Comparison of ENCODE assay signal across 19 mouse cellular contexts in the genomic region with DNA sequence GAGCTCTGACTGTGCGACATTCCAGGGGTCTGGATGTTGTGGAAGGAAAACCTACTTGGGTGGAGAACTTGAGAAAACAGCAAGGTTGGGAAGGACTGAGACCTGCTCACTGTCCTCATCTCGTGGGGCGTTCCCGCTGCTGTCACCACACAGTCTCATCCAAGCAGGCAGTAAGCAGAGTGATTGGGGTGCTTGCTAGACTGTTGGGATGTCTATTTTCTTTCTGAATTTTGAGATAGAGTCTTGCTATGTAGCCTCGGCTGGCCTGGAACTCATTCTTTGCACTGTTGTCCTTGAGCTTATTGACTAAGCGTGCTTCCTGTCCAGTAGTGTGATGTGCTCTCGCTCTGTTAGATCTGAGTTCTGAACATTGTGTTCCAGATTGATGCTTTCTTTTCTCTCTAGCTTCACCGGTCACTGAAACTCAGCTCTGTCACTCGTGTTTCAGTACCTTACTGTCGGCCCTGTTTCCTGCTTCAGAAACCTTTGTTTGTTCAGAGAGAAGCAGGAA. TPM values are rescaled to one million over a fixed set of nuclear protein-coding genes. Genes with fewer than 3 reads are reported as not detected.
DNase-seq lines count a peak whose midpoint lies in the region; ATAC-seq and TF ChIP-seq lines count a peak whose summit lies in the region.
"Had no signal": no experiment of that assay in that cellular context is flagged by ENCODE, and none has a peak within 500 bp of the region (broad histone marks: within the 10 kb centered on the region; RNA-seq: fewer than 3 reads in every experiment).

No protein-coding gene starts in this region.

- no peak for TF ChIP-seq CTCF in liver, adult 2 months (IDR thresholded peaks at IDR 0.05; ENCODE audit: low read depth, low read length)
- no peak for TF ChIP-seq CTCF in cortical plate, adult 2 months (IDR thresholded peaks at IDR 0.05; ENCODE audit: extremely low read depth, insufficient read depth, low read length)

- no peak overlapping the region for H3K4me2 ChIP-seq in embryonic facial prominence, embryonic 14.5 days (ENCODE audit: low read depth, low read length)
- H3K4me2 ChIP-seq: limb, embryonic 12.5 days had no signal

- no peak for ATAC-seq in embryonic facial prominence, embryonic 14.5 days (ENCODE audit: low read depth)
- ATAC-seq in activated CD4-positive, CD25-positive, alpha-beta regulatory T cell, adult 4 months: no peak
- ATAC-seq: lung, postnatal 0 days had no signal

- no peak overlapping the region for H3K4me3 ChIP-seq in liver, adult 2 months (ENCODE audit: insufficient read depth, low read depth, low read length)
- no peak overlapping the region for H3K4me3 ChIP-seq in cortical plate, adult 2 months (ENCODE audit: insufficient read depth, low read length)
- H3K4me3 ChIP-seq in embryonic facial prominence, embryonic 14.5 days (ENCODE audit: low read depth, low read length): no peak overlapping the region
- H3K4me3 ChIP-seq: forebrain, embryonic 10.5 days; limb, embryonic 12.5 days; megakaryocyte, embryonic 14.5 days had no signal

- H3K27ac ChIP-seq in liver, adult 2 months (replicated peaks; ENCODE audit: insufficient read depth, low read depth, low read length): peak overlapping the region; percentile 47
- peak overlapping the region; percentile 27; the same call in 1 of the 2 replicates for H3K27ac ChIP-seq in cortical plate, adult 2 months (ENCODE audit: insufficient read depth, low read length)
- 0 out of 2 replicates have a peak overlapping the region, but pooled peaks have one; percentile 16 for H3K27ac ChIP-seq in embryonic facial prominence, embryonic 14.5 days (replicated peaks; ENCODE audit: low read depth, low read length)
- H3K27ac ChIP-seq: forebrain, embryonic 10.5 days; limb, embryonic 12.5 days had no signal

- no peaks in the 10 kb centered on the region for H3K27me3 ChIP-seq in liver, adult 2 months (ENCODE audit: control insufficient read depth, insufficient read depth, low read length)
- H3K27me3 ChIP-seq in embryonic facial prominence, embryonic 14.5 days (replicated peaks; ENCODE audit: control insufficient read depth, insufficient read depth, low read length): no peaks in the 10 kb centered on the region
- H3K27me3 ChIP-seq: limb, embryonic 12.5 days; megakaryocyte, embryonic 14.5 days had no signal

- TF ChIP-seq POLR2A in liver, adult 2 months (IDR thresholded peaks at IDR 0.05; ENCODE audit: extremely low read depth, insufficient read depth, low read length): no peak
- no peak for TF ChIP-seq POLR2A in cortical plate, adult 2 months (IDR thresholded peaks at IDR 0.05; ENCODE audit: extremely low read depth, insufficient read depth, low read length)

- H3K9ac ChIP-seq in liver, adult 2 months (ENCODE audit: low read depth, low read length): no peak overlapping the region
- no peak overlapping the region for H3K9ac ChIP-seq in embryonic facial prominence, embryonic 14.5 days (ENCODE audit: low read depth, low read length)
- H3K9ac ChIP-seq: limb, embryonic 12.5 days had no signal

- H3K36me3 ChIP-seq in liver, adult 2 months (ENCODE audit: control insufficient read depth, insufficient read depth, low read length): peaks cover 7% of the 10 kb centered on the region; the same call in 1 of the 2 replicates
- H3K36me3 ChIP-seq in embryonic facial prominence, embryonic 14.5 days (ENCODE audit: control insufficient read depth, insufficient read depth, low read length): peaks cover 57% of the 10 kb centered on the region

- intact Hi-C loops in heart, postnatal 10 days (cut with DNase I): no loop called here

- peaks cover 18% of the 10 kb centered on the region; the same call in 1 of the 2 replicates for H3K79me2 ChIP-seq in liver, adult 2 months (ENCODE audit: control insufficient read depth, insufficient read depth, low read length)

- H3K9me3 ChIP-seq in embryonic facial prominence, embryonic 14.5 days (ENCODE audit: control insufficient read depth, low read length): no peaks in the 10 kb centered on the region
- H3K9me3 ChIP-seq: forebrain, embryonic 10.5 days; G1E; limb, embryonic 12.5 days; megakaryocyte, embryonic 14.5 days had no signal

- peak; percentile 35 for DNase-seq in heart, adult 8-10 months (ENCODE audit: low spot score)
- no peak for DNase-seq in heart, postnatal 10 days
- DNase-seq in liver, adult 2 months (ENCODE audit: extremely low read depth, low read depth, low spot score): peak; percentile 76
- DNase-seq in liver: no peak
- DNase-seq in embryonic facial prominence, embryonic 14.5 days (ENCODE audit: low spot score): no peak
- DNase-seq in cerebellum, adult 18-20 months: no peak
- DNase-seq: adrenal gland, postnatal 10 days; cerebellum, adult 8-10 months; embryo, embryonic 11 days; kidney, adult 2 months; right cerebral cortex, adult 18-20 months; thymus, postnatal 4 days had no signal

- WGBS in liver, adult 2 months: 45% methylated on average over 10 of the region's 10 CpGs
- WGBS in embryonic facial prominence, embryonic 14.5 days: 80% methylated on average over 10 of the region's 10 CpGs

- peaks cover 9% of the 10 kb centered on the region for H3K4me1 ChIP-seq in liver, adult 2 months (ENCODE audit: control insufficient read depth, insufficient read depth, low read length)
- peaks cover 18% of the 10 kb centered on the region for H3K4me1 ChIP-seq in cortical plate, adult 2 months (ENCODE audit: control insufficient read depth, insufficient read depth, low read length)
- no peaks in the 10 kb centered on the region for H3K4me1 ChIP-seq in embryonic facial prominence, embryonic 14.5 days (ENCODE audit: control insufficient read depth, insufficient read depth, low read length)
- H3K4me1 ChIP-seq: limb, embryonic 12.5 days had no signal

RNA-seq across cellular contexts. Expression of gene Fbxo42, which starts 28.7 kb away (rescaled TPM):
- 10 to 100 TPM in 2 of 4 experiments, 1 to 10 TPM in 2; 8.4 to 11.5 (median 10.0) TPM for total RNA-seq in heart, adult 8-10 months (2022)
- 10 to 100 TPM; 14.7 to 15.6 TPM for total RNA-seq in heart, postnatal 10 days (2021)
- total RNA-seq in liver, adult 2 months (2014; rRNA removed): 2.0 and 2.8 TPM in 2 replicates
- 4.6 and 6.3 TPM in 2 replicates for polyA plus RNA-seq in liver, adult 2 months (2012; rRNA removed)
- polyA plus RNA-seq in cortical plate, adult 2 months (2012; rRNA removed): 20.7 and 22.6 TPM in 2 replicates
- 22.7 and 24.9 TPM in 2 replicates for polyA plus RNA-seq in embryonic facial prominence, embryonic 14.5 days (2014; fragmentation: Nextera tagmentation; extraction: Ambion mirVana)
- 1 to 10 TPM; 5.0 to 7.3 TPM for polyA plus RNA-seq in activated CD4-positive, CD25-positive, alpha-beta regulatory T cell, adult 4 months (2017; shearing (Covaris generic))

RNA-seq across cellular contexts. Expression of gene Szrd1, which starts 36.8 kb away (rescaled TPM):
- 100 to 1,000 TPM in 2 of 4 experiments, 10 to 100 TPM in 2; 87.5 to 111 (median 98.0) TPM for total RNA-seq in heart, adult 8-10 months (2022)
- 100 to 1,000 TPM in 1 of 2 experiments, 10 to 100 TPM in 1; 92.4 to 108 TPM for total RNA-seq in heart, postnatal 10 days (2021)
- 26.6 and 39.5 TPM in 2 replicates for total RNA-seq in liver, adult 2 months (2014; rRNA removed)
- 43.6 and 46.8 TPM in 2 replicates for polyA plus RNA-seq in liver, adult 2 months (2012; rRNA removed)
- polyA plus RNA-seq in cortical plate, adult 2 months (2012; rRNA removed): 18.0 and 19.4 TPM in 2 replicates
- polyA plus RNA-seq in embryonic facial prominence, embryonic 14.5 days (2014; fragmentation: Nextera tagmentation; extraction: Ambion mirVana): 38.7 and 40.2 TPM in 2 replicates
- 10 to 100 TPM; 51.2 to 77.0 TPM for polyA plus RNA-seq in activated CD4-positive, CD25-positive, alpha-beta regulatory T cell, adult 4 months (2017; shearing (Covaris generic))

RNA-seq across cellular contexts. Expression of gene Rsg1, which starts 37.4 kb away (rescaled TPM):
- total RNA-seq in heart, adult 8-10 months (2022): 1 to 10 TPM in 1 of 4 experiments, under 1 TPM in 3; 0.44 to 1.2 (median 0.66) TPM
- total RNA-seq in heart, postnatal 10 days (2021): 1 to 10 TPM; 1.0 to 1.2 TPM
- total RNA-seq in liver, adult 2 months (2014; rRNA removed): 0.40 and 0.55 TPM in 2 replicates
- polyA plus RNA-seq in liver, adult 2 months (2012; rRNA removed): 0.40 and 0.50 TPM in 2 replicates
- 3.0 and 3.3 TPM in 2 replicates for polyA plus RNA-seq in cortical plate, adult 2 months (2012; rRNA removed)
- polyA plus RNA-seq in embryonic facial prominence, embryonic 14.5 days (2014; fragmentation: Nextera tagmentation; extraction: Ambion mirVana): 5.1 and 5.2 TPM in 2 replicates
- 1 to 10 TPM; 1.5 to 3.2 TPM for polyA plus RNA-seq in activated CD4-positive, CD25-positive, alpha-beta regulatory T cell, adult 4 months (2017; shearing (Covaris generic))

Comparison
In these comparisons a context has a peak if more than half of its experiments do, and no peak if none do; other contexts are left out.
1. DNase-seq: peak in heart, adult 8-10 months (single experiment) and liver, adult 2 months (single experiment); none in heart, postnatal 10 days (0 of 2), liver (single experiment), embryonic facial prominence, embryonic 14.5 days (single experiment) and cerebellum, adult 18-20 months (0 of 2).
2. Peak in every context shown above with its lines, with median percentiles within 50 percentile points of each other: H3K27ac ChIP-seq.